Mouse (Mus musculus) c-Kit-negative CD71-positive TER-119-positive erythroid progenitor cells, embryonic 14.5 days (primary cell): ENCODE results near the gene Gm28079.
"Not testable (repeated sequence)": the region's sequence is repeated elsewhere in the genome, so short reads cannot be mapped to it uniquely, and the experiment has no call there.

Experiments used
- DNase-seq: peaks from one replicate; pipeline ENCODE4 v3.0.0-alpha.2; 2013; ENCODE audit warnings: low read depth, low spot score

Gene Gm28079

GRCm38 (mm10) chrY:70014799-70015198 lies at the start of gene Gm28079:
Gm28079 (minus strand) TSS chrY:70014899.
- DNase-seq: not testable (repeated sequence)
